Mouse (Mus musculus): ENCODE results near the gene Naalad2. TPM values are rescaled to one million over a fixed set of nuclear protein-coding genes. Genes with fewer than 3 reads are reported as not detected.
"Not testable (repeated sequence)": the region's sequence is repeated elsewhere in the genome, so short reads cannot be mapped to it uniquely, and the experiment has no call there.

Gene Naalad2
- 1 to 10 TPM in 2 of 4 experiments, under 1 TPM in 2; 0.53 to 2.9 (median 0.88) TPM for total RNA-seq (2022)

GRCm38 (mm10) chr9:18402895-18403294 lies at the start of gene Naalad2:
Naalad2 (minus strand) TSS chr9:18402995.
- DNase-seq (ENCODE audit: low spot score in 2 of 2), result not testable (repeated sequence)

- DNase-seq (ENCODE audit: low spot score in 2 of 2), result no peak
Measured at GRCm38 (mm10) chr9:18431687-18432086, 28.9 kb upstream of the Naalad2 start.

GRCm38 (mm10) chr9:18430354-18430753 lies 27.6 kb upstream of the Naalad2 start, which contains the start of gene Mbd3l2:
Mbd3l2 (plus strand) TSS chr9:18430654.
- DNase-seq (ENCODE audit: low spot score in 2 of 2), result no peak

GRCm38 (mm10) chr9:18412371-18412770 lies 9.6 kb upstream of the Naalad2 start:
- not testable (repeated sequence) for DNase-seq (ENCODE audit: low spot score in 2 of 2)

- DNase-seq (ENCODE audit: low spot score in 2 of 2), result no peak
Measured at GRCm38 (mm10) chr9:18404118-18404517, 1.3 kb upstream of the Naalad2 start, which contains the start of gene Ubtfl1. Ubtfl1 (plus strand) TSS chr9:18404418.

- DNase-seq (ENCODE audit: low spot score in 2 of 2), result no peak
Measured at GRCm38 (mm10) chr9:18399629-18400028, 3.2 kb downstream of the Naalad2 start.

GRCm38 (mm10) chr9:18385782-18386181 lies 17.0 kb downstream of the Naalad2 start:
- DNase-seq (ENCODE audit: low spot score in 2 of 2), result no peak

- DNase-seq (ENCODE audit: low spot score in 2 of 2), result not testable (repeated sequence)
Measured at GRCm38 (mm10) chr9:18373026-18373425, 29.8 kb downstream of the Naalad2 start.

GRCm38 (mm10) chr9:18319990-18320389 lies 82.8 kb downstream of the Naalad2 start:
- DNase-seq (ENCODE audit: low spot score in 2 of 2), result no peak

GRCm38 (mm10) chr9:18298301-18298700 lies 104.5 kb downstream of the Naalad2 start:
- no peak for DNase-seq (ENCODE audit: low spot score in 2 of 2)

- no peak for DNase-seq (ENCODE audit: low spot score in 2 of 2)
Measured at GRCm38 (mm10) chr9:18293026-18293781, 109.6 kb downstream of the Naalad2 start.

GRCm38 (mm10) chr9:18292443-18292922 lies 110.3 kb downstream of the Naalad2 start:
- no peak for DNase-seq (ENCODE audit: low spot score in 2 of 2)

GRCm38 (mm10) chr9:18291571-18292429 lies 111.0 kb downstream of the Naalad2 start, which contains the start of gene Chordc1:
Chordc1 (plus strand) TSS chr9:18292125.
- peak; percentile 92 to 94 for DNase-seq (ENCODE audit: low spot score in 2 of 2)

GRCm38 (mm10) chr9:18278693-18279092 lies 124.1 kb downstream of the Naalad2 start:
- not testable (repeated sequence) for DNase-seq (ENCODE audit: low spot score in 2 of 2)

- DNase-seq (ENCODE audit: low spot score in 2 of 2), result no peak
Measured at GRCm38 (mm10) chr9:18277497-18277896, 125.3 kb downstream of the Naalad2 start.

GRCm38 (mm10) chr9:18276844-18277243 lies 126.0 kb downstream of the Naalad2 start:
- no peak for DNase-seq (ENCODE audit: low spot score in 2 of 2)

- no peak for DNase-seq (ENCODE audit: low spot score in 2 of 2)
Measured at GRCm38 (mm10) chr9:18275901-18276300, 126.9 kb downstream of the Naalad2 start.

Other genes with a start within 250 kb of the Naalad2 start
- 10 to 100 TPM; 66.9 to 82.6 (median 70.8) TPM for gene Chordc1, start 110.9 kb downstream of the Naalad2 start, total RNA-seq (2022)
- not detected for gene Ubtfl1, start 1.4 kb upstream of the Naalad2 start, total RNA-seq (2022)
- gene Mbd3l2, start 27.7 kb upstream of the Naalad2 start, total RNA-seq (2022), result not detected
- gene Zfp558, start 75.3 kb upstream of the Naalad2 start, total RNA-seq (2022), result 1 to 10 TPM; 2.6 to 3.4 (median 3.2) TPM
- not detected for gene Mbd3l1, start 75.4 kb upstream of the Naalad2 start, total RNA-seq (2022)

Data from left cerebral cortex, adult 8-10 months (tissue).